Mouse (Mus musculus) erythroblast, embryonic 14.5 days (primary cell): ENCODE results near the gene Zfp618. TPM values are rescaled to one million over a fixed set of nuclear protein-coding genes. Genes with fewer than 3 reads are reported as not detected.

ENCODE experiments used
- H3K27me3 ChIP-seq: 2 replicates; pipeline ENCODE4 v1.6.1; 2012; ENCODE audit warnings: inconsistent platforms; ENCODE audit not compliant: control insufficient read depth
- H3K36me3 ChIP-seq: 2 replicates; pipeline ENCODE4 v1.6.1; 2012; ENCODE audit warnings: mild to moderate bottlenecking, inconsistent platforms; ENCODE audit not compliant: control insufficient read depth
- H3K4me1 ChIP-seq: 2 replicates; pipeline ENCODE4 v1.6.1; 2012; ENCODE audit warnings: inconsistent platforms; ENCODE audit not compliant: control insufficient read depth
- H3K4me3 ChIP-seq: replicated peaks from 2 replicates; pipeline ENCODE3; 2012; ENCODE audit warnings: moderate library complexity, mild to moderate bottlenecking, inconsistent platforms
- H3K9me3 ChIP-seq: 2 replicates; pipeline ENCODE4 v1.6.1; 2012; ENCODE audit warnings: low read length, inconsistent platforms, mixed read lengths; ENCODE audit not compliant: control insufficient read depth
- GATA1 ChIP-seq: IDR thresholded peaks from 2 replicates; pipeline ENCODE4 v1.6.1; 2012; ENCODE audit warnings: low read length, inconsistent platforms, mixed read lengths
- TAL1 ChIP-seq: IDR thresholded peaks from 3 replicates; pipeline ENCODE4 v1.6.1; 2012; ENCODE audit warnings: low read length, inconsistent platforms, mixed read lengths
- polyA plus RNA-seq: library from polyadenylated mRNA; stranded (reverse); fragments of >175 nt; gene quantifications from 2 replicates; pipeline ENCODE4 v1.2.3, GENCODE M21; 2012

The Zfp618 gene
- polyA plus RNA-seq, 1 experiment = not detected

DNA sequence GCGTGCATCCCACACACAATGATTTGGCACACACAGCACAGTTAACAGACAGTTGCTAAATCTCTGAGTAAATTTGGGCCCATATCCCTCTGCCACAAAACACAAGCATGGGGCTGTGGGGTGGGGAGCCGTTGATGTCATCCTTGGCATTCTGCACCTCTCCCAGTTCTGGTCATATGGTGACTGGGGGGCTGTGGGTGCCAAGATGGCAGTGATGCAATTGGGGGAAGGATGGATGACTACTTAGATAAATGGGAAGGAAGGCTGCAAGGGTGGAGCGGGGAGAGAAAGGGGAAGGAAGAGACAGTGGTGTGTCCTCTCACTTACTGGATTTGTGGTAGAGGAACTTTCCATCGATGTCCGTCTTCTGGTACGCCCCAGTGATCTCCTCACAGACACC lies 185.8 kb downstream of the Zfp618 start:
- Histone ChIP-seq H3K4me3 (no peak overlapping the region), H3K27me3 (no peaks in the 10 kb centered on the region), H3K4me1 (no peaks in the 10 kb centered on the region), H3K36me3 (peaks cover 11% of the 10 kb centered on the region; the same call in 1 of the 2 replicates), H3K9me3 (peaks cover 14% of the 10 kb centered on the region)
- TF ChIP-seq GATA1 (no peak), TAL1 (no peak)

- Histone ChIP-seq H3K4me1 (no peaks in the 10 kb centered on the region), H3K4me3 (peak overlapping the region; percentile 56), H3K27me3 (no peaks in the 10 kb centered on the region), H3K9me3 (no peaks in the 10 kb centered on the region), H3K36me3 (peaks cover 5% of the 10 kb centered on the region; the same call in 1 of the 2 replicates)
- TF ChIP-seq GATA1 (no peak), TAL1 (no peak)
These were observed 188.7 kb downstream of the Zfp618 start for GRCm38 (mm10) chr4:63154028-63154427.

- peak within 1 kb of the TSS; percentile 56 for H3K4me3 ChIP-seq
These were observed 189.3 kb downstream of the Zfp618 start, which contains the start of gene Ambp for GRCm38 (mm10) chr4:63154699-63155098. TSS of gene Ambp (minus strand) at chr4:63154799.

DNA sequence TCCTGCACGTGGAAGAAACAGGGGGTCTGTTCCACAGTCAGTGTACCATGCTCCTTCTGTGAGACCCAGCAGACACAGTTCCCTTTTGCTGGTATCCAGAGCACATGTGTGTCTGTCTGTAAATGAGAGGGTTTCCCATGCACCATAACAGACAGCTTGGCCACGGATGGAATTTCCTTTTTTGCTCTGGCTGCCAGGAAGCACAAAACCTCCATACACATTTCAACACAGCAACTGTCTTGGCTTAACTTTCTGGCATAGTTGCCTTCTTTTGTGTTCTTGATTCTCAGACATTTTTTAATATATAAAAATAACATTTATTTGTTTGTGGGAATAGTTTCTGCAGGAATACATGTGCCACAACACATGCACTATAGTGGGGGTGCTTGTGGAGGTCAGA lies 190.2 kb downstream of the Zfp618 start:
- Histone ChIP-seq H3K36me3 (peaks cover 2% of the 10 kb centered on the region; the same call in 1 of the 2 replicates), H3K9me3 (no peaks in the 10 kb centered on the region), H3K4me3 (no peak overlapping the region), H3K4me1 (no peaks in the 10 kb centered on the region), H3K27me3 (no peaks in the 10 kb centered on the region)
- TF ChIP-seq TAL1 (no peak), GATA1 (no peak)

More at GRCm38 (mm10) chr4:63154699-63155098, 189.3 kb downstream of the Zfp618 start, which contains the start of gene Ambp:
- no peak for TF ChIP-seq GATA1
- TF ChIP-seq TAL1 = no peak
- Histone ChIP-seq H3K4me1 (no peaks in the 10 kb centered on the region), H3K36me3 (peaks cover 5% of the 10 kb centered on the region; the same call in 1 of the 2 replicates), H3K9me3 (no peaks in the 10 kb centered on the region), H3K27me3 (no peaks in the 10 kb centered on the region)

- Histone ChIP-seq H3K36me3 (peaks cover 2% of the 10 kb centered on the region; the same call in 1 of the 2 replicates), H3K4me3 (no peak overlapping the region), H3K27me3 (no peaks in the 10 kb centered on the region), H3K9me3 (no peaks in the 10 kb centered on the region), H3K4me1 (no peaks in the 10 kb centered on the region)
- TF ChIP-seq GATA1 = no peak
- no peak for TF ChIP-seq TAL1
These were observed 191.6 kb downstream of the Zfp618 start for GRCm38 (mm10) chr4:63156726-63157634.

DNA sequence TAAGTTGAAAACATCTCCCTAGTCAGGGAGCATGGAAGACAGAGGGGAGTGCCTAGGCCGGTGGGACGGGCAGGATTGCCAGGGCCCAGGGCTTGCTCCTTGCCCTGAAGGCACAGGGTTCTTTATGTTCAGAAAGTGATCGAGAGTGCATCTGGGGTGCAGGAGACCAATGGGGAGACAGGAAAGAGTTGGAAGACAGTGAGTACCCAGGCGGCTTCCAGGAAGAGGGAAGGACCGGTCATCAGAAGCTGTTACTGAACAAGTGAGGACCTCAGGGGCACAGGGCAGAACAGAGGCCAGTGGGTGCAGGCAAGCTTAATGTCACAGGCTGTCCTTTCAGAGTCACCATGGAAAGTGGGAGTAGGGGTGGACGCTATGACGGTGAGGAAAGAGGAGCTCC lies 192.8 kb downstream of the Zfp618 start:
- no peaks in the 10 kb centered on the region for H3K36me3 ChIP-seq
- no peak overlapping the region for H3K4me3 ChIP-seq
- no peaks in the 10 kb centered on the region for H3K27me3 ChIP-seq
- H3K4me1 ChIP-seq = no peaks in the 10 kb centered on the region
- no peaks in the 10 kb centered on the region for H3K9me3 ChIP-seq
- no peak for TF ChIP-seq GATA1
- no peak for TF ChIP-seq TAL1

- Histone ChIP-seq H3K36me3 (no peaks in the 10 kb centered on the region), H3K4me1 (no peaks in the 10 kb centered on the region), H3K27me3 (no peaks in the 10 kb centered on the region), H3K9me3 (no peaks in the 10 kb centered on the region), H3K4me3 (no peak overlapping the region)
- no peak for TF ChIP-seq GATA1
- no peak for TF ChIP-seq TAL1
These were observed 193.7 kb downstream of the Zfp618 start for GRCm38 (mm10) chr4:63158961-63159592.

DNA sequence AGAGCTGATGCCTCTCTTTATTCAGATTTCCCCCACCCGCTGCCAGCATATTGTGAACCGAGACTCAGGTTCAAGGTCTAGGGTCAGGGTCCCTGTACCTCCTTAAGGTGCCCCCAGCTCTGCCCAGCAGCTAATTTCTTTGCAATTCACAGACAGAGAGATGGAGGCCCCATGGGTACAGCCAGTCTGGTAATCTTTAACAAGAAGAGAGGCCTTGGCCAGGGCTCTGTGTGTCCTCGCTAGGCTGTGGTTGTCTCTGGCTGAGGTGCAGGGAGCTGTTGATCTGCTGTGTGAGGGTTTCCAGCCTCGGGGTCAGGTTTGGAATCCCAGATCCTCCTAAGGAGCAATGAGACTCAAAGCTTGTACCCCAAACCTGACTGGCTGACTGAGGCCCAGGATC lies 200.3 kb downstream of the Zfp618 start:
- no peak overlapping the region for H3K4me3 ChIP-seq
- H3K36me3 ChIP-seq = no peaks in the 10 kb centered on the region; the same call in 1 of the 2 replicates
- H3K9me3 ChIP-seq = no peaks in the 10 kb centered on the region
- TF ChIP-seq TAL1 (no peak), GATA1 (no peak)
- H3K4me1 ChIP-seq = no peaks in the 10 kb centered on the region
- no peaks in the 10 kb centered on the region for H3K27me3 ChIP-seq

DNA sequence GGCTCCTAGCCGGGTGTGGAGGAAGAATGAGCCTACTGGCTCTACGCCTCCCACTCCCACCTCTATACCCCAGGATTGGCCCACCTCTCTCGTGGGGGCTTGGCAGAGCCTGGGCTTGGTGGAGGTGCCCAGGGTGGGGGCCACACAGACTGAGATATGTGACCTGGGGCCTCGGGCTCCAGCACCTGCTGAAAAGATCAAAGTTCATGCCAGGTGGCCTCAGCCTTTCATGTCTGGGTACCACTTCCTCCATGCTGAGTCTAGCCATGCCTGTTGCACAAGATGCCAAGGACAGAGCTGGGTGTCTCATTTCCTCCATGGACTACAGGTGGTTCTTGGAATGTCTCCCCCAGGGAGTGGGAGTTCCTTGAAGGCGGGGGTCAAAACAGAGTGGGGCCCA lies 200.9 kb downstream of the Zfp618 start:
- H3K4me3 ChIP-seq = no peak overlapping the region
- H3K4me1 ChIP-seq = no peaks in the 10 kb centered on the region
- H3K9me3 ChIP-seq = no peaks in the 10 kb centered on the region
- TF ChIP-seq GATA1 (no peak), TAL1 (no peak)
- no peaks in the 10 kb centered on the region; the same call in 1 of the 2 replicates for H3K36me3 ChIP-seq
- H3K27me3 ChIP-seq = no peaks in the 10 kb centered on the region
